Mouse (Mus musculus) thymus, postnatal 10 days (tissue): ENCODE data around the gene Lrrc41.

Experiments
- DNase-seq, 2 experiments: peaks; one replicate each; pipeline ENCODE4 v3.0.0; 2021; ENCODE audit warnings: low spot score in 2 of 2

Gene Lrrc41

GRCm38 (mm10) chr4:116143891-116144717 lies 69.0 kb downstream of the Lrrc41 start:
- peak; percentile 49 to 60 for DNase-seq
